Mouse (Mus musculus) thymus, postnatal 14 days (tissue): ENCODE data around the gene Ubc.
A peak's percentile ranks its signal among the peaks of the same experiment; 100 is the strongest.
"Not testable (repeated sequence)": the region's sequence is repeated elsewhere in the genome, so short reads cannot be mapped to it uniquely, and the experiment has no call there.

Source experiments
- DNase-seq: peaks from one replicate; pipeline ENCODE4 v3.0.0; 2021

The Ubc gene

GRCm38 (mm10) chr5:125403481-125404465 lies 13.8 kb upstream of the Ubc start:
- DNase-seq = peak; percentile 79

- no peak for DNase-seq
Observed at GRCm38 (mm10) chr5:125402991-125403390, 13.0 kb upstream of the Ubc start.

- no peak for DNase-seq
Observed at GRCm38 (mm10) chr5:125402476-125402875, 12.5 kb upstream of the Ubc start.

GRCm38 (mm10) chr5:125400903-125401302 lies 10.9 kb upstream of the Ubc start:
- no peak for DNase-seq

- no peak for DNase-seq
Observed at GRCm38 (mm10) chr5:125395008-125395407, 5.0 kb upstream of the Ubc start.

GRCm38 (mm10) chr5:125393622-125394603 lies 3.9 kb upstream of the Ubc start:
- DNase-seq = peak; percentile 89

GRCm38 (mm10) chr5:125392977-125393621 lies 3.1 kb upstream of the Ubc start:
- peak; percentile 97 for DNase-seq

GRCm38 (mm10) chr5:125392618-125392976 lies 2.6 kb upstream of the Ubc start:
- DNase-seq = peak; percentile 38

GRCm38 (mm10) chr5:125392176-125392575 lies 2.2 kb upstream of the Ubc start:
- not testable (repeated sequence) for DNase-seq

GRCm38 (mm10) chr5:125391609-125392008 lies 1.6 kb upstream of the Ubc start:
- no peak for DNase-seq

GRCm38 (mm10) chr5:125390906-125391477 lies 990 bp upstream of the Ubc start:
- no peak for DNase-seq

- peak; percentile 86 for DNase-seq
Observed at GRCm38 (mm10) chr5:125389131-125389578, 847 bp downstream of the Ubc start, which contains the start of gene Gm10382. TSS of gene Gm10382 (plus strand) at chr5:125389322.

GRCm38 (mm10) chr5:125388358-125389092 lies 1.5 kb downstream of the Ubc start:
- no peak for DNase-seq

- not testable (repeated sequence) for DNase-seq
Observed at GRCm38 (mm10) chr5:125387295-125387694, 2.7 kb downstream of the Ubc start.

GRCm38 (mm10) chr5:125385215-125385940 lies 4.6 kb downstream of the Ubc start:
- no peak for DNase-seq

GRCm38 (mm10) chr5:125384512-125385214 lies 5.3 kb downstream of the Ubc start:
- no peak for DNase-seq

- no peak for DNase-seq
Observed at GRCm38 (mm10) chr5:125383637-125384420, 6.2 kb downstream of the Ubc start.

- DNase-seq = peak; percentile 66
Observed at GRCm38 (mm10) chr5:125382673-125383558, 7.1 kb downstream of the Ubc start.
